Mouse (Mus musculus) spleen, adult 2 months (tissue): Measurements from ENCODE around the gene Cdk10.
"Not testable (repeated sequence)": the region's sequence is repeated elsewhere in the genome, so short reads cannot be mapped to it uniquely, and the experiment has no call there.

Source experiments
- CTCF ChIP-seq: fragments of 200-500 bp; IDR thresholded peaks from 2 replicates; pipeline ENCODE4 v1.5.1; 2011; ENCODE audit warnings: mild to moderate bottlenecking, inconsistent platforms; ENCODE audit not compliant: insufficient read depth, insufficient read length, insufficient replicate concordance; ENCODE audit errors: extremely low read depth
- POLR2A ChIP-seq: fragments of 200-500 bp; IDR thresholded peaks from 2 replicates; pipeline ENCODE4 v1.6.1; 2011; ENCODE audit warnings: low read depth, low read length, inconsistent platforms

- TF ChIP-seq POLR2A, CTCF: not testable (repeated sequence)
Observed at GRCm38 (mm10) chr8:123257593-123257992, 33.0 kb downstream of the Cdk10 start.
